Mouse (Mus musculus): ENCODE measurements around the gene Rbbp5.
"Not testable (repeated sequence)": the region's sequence is repeated elsewhere in the genome, so short reads cannot be mapped to it uniquely, and the experiment has no call there.

The Rbbp5 gene

GRCm38 (mm10) chr1:132476928-132477691 lies at the start of gene Rbbp5:
Rbbp5 (plus strand) TSS chr1:132477365.
- DNase-seq (ENCODE audit: low spot score in 2 of 2) = peak; percentile 76 to 87

- DNase-seq (ENCODE audit: low spot score in 2 of 2) = no peak
Observed at GRCm38 (mm10) chr1:132430818-132431217, 46.3 kb upstream of the Rbbp5 start.

- no peak for DNase-seq (ENCODE audit: low spot score in 2 of 2)
Observed at GRCm38 (mm10) chr1:132431716-132432115, 45.4 kb upstream of the Rbbp5 start.

GRCm38 (mm10) chr1:132433349-132433748 lies 43.8 kb upstream of the Rbbp5 start:
- no peak for DNase-seq (ENCODE audit: low spot score in 2 of 2)

GRCm38 (mm10) chr1:132434032-132434431 lies 43.1 kb upstream of the Rbbp5 start:
- no peak for DNase-seq (ENCODE audit: low spot score in 2 of 2)

GRCm38 (mm10) chr1:132436320-132436958 lies 40.7 kb upstream of the Rbbp5 start:
- no peak for DNase-seq (ENCODE audit: low spot score in 2 of 2)

GRCm38 (mm10) chr1:132436960-132437359 lies 40.2 kb upstream of the Rbbp5 start:
- no peak for DNase-seq (ENCODE audit: low spot score in 2 of 2)

- DNase-seq (ENCODE audit: low spot score in 2 of 2) = no peak
Observed at GRCm38 (mm10) chr1:132437389-132437788, 39.8 kb upstream of the Rbbp5 start.

- no peak for DNase-seq (ENCODE audit: low spot score in 2 of 2)
Observed at GRCm38 (mm10) chr1:132440896-132441435, 36.2 kb upstream of the Rbbp5 start.

- no peak for DNase-seq (ENCODE audit: low spot score in 2 of 2)
Observed at GRCm38 (mm10) chr1:132449742-132450141, 27.4 kb upstream of the Rbbp5 start.

- no peak for DNase-seq (ENCODE audit: low spot score in 2 of 2)
Observed at GRCm38 (mm10) chr1:132464651-132465050, 12.5 kb upstream of the Rbbp5 start.

GRCm38 (mm10) chr1:132468926-132469325 lies 8.2 kb upstream of the Rbbp5 start:
- no peak for DNase-seq (ENCODE audit: low spot score in 2 of 2)

GRCm38 (mm10) chr1:132469519-132469918 lies 7.6 kb upstream of the Rbbp5 start:
- no peak for DNase-seq (ENCODE audit: low spot score in 2 of 2)

GRCm38 (mm10) chr1:132470031-132470430 lies 7.1 kb upstream of the Rbbp5 start:
- DNase-seq (ENCODE audit: low spot score in 2 of 2) = not testable (repeated sequence)

- DNase-seq (ENCODE audit: low spot score in 2 of 2) = no peak
Observed at GRCm38 (mm10) chr1:132471032-132471431, 6.1 kb upstream of the Rbbp5 start.

GRCm38 (mm10) chr1:132471499-132471898 lies 5.7 kb upstream of the Rbbp5 start:
- no peak for DNase-seq (ENCODE audit: low spot score in 2 of 2)

- no peak for DNase-seq (ENCODE audit: low spot score in 2 of 2)
Observed at GRCm38 (mm10) chr1:132472537-132472936, 4.6 kb upstream of the Rbbp5 start.

GRCm38 (mm10) chr1:132474496-132474895 lies 2.7 kb upstream of the Rbbp5 start:
- no peak for DNase-seq (ENCODE audit: low spot score in 2 of 2)

- DNase-seq (ENCODE audit: low spot score in 2 of 2) = no peak
Observed at GRCm38 (mm10) chr1:132476575-132476927, 614 bp upstream of the Rbbp5 start.

GRCm38 (mm10) chr1:132479438-132479837 lies 2.3 kb downstream of the Rbbp5 start:
- DNase-seq (ENCODE audit: low spot score in 2 of 2) = no peak

GRCm38 (mm10) chr1:132481619-132482018 lies 4.5 kb downstream of the Rbbp5 start:
- DNase-seq (ENCODE audit: low spot score in 2 of 2) = no peak

GRCm38 (mm10) chr1:132483234-132483633 lies 6.1 kb downstream of the Rbbp5 start:
- DNase-seq (ENCODE audit: low spot score in 2 of 2) = no peak

- no peak for DNase-seq (ENCODE audit: low spot score in 2 of 2)
Observed at GRCm38 (mm10) chr1:132483759-132484158, 6.6 kb downstream of the Rbbp5 start.
